Mouse (Mus musculus) right cerebral cortex, postnatal 36 days (tissue): Measurements from ENCODE around the gene Sox6.

Source experiments
- DNase-seq, 2 experiments: peaks; one replicate each; pipeline ENCODE4 v3.0.0; 2022; ENCODE audit warnings: low spot score in 2 of 2, mixed read lengths in 1 of 2

The Sox6 gene

GRCm38 (mm10) chr7:115489608-115490007 lies 549.0 kb downstream of the Sox6 start:
- no peak for DNase-seq

- DNase-seq, result no peak
These were observed 552.2 kb downstream of the Sox6 start for GRCm38 (mm10) chr7:115486431-115486830.

DNA sequence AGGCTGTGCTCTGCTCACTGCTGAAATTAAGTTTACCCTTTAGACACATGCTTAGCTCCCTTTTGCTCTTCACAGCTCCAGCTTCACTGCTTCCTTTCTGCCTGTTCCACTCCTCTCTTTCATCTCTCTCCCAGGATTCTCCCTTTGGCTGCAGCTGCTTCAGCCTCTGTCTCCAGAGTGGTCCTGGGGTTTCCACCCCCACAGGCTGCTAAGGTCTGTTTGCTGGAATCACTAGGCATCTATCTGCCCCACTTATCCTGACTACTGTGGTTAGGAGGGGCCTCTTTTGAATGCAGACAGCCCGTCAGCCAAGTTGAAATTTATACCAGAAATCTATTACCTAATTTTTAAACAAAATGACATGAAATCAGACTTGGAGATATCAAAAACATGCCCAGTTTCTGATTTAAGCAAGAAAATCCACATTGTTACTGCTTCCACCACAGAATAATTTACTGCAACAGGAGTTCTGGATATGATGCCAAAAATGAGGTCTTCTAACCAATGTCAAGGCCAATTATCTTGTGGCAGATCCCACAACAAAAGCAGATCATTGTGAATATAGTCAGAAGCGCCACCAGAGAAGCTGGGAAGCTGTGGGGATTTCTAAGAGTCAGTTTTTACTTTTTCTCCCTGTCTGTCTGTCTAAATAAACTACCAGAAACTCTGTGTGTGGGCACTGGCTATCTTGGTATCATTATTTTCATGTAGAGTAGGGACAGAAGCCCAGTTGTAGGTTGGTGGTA lies 552.8 kb downstream of the Sox6 start:
- no peak for DNase-seq

GRCm38 (mm10) chr7:115477763-115478162 lies 560.8 kb downstream of the Sox6 start:
- DNase-seq, result no peak

DNA sequence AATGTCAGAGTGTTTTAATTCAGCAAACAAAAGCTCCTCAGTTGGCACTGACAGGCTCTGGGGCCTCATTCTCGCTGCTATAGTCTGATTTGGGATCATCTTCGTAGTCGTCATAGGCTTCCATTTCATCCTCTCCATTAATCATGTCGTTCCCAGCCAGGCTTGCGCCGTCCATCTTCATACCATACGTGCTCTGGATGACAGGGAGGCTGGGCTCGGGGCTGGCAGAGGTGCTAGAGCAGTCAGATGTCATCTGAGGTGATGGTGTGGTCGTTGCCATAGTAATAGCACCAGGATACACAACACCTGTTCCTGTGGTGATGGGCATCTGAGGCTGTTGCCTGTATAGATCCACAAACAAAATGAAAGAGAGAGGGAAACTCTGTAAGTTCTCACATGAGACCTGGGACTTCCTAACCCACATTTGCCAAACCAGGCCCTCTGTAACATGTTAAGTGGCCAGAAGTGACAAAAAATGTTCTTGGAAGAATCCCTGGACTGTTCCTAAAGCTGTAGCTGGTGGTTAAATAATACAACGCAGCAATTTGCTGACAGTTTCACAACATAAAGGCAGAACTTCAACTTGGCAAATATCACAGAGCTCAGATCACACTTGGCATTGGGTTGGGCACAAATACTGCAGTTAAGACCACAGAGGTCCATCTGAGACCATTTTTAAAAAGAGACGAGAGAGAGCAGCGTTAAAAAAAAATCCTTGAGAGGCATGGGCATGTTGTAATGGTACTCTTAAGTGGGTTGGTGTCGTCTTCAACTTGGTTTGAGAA lies 561.5 kb downstream of the Sox6 start:
- no peak for DNase-seq

GRCm38 (mm10) chr7:115475176-115475575 lies 563.4 kb downstream of the Sox6 start:
- no peak for DNase-seq

DNA sequence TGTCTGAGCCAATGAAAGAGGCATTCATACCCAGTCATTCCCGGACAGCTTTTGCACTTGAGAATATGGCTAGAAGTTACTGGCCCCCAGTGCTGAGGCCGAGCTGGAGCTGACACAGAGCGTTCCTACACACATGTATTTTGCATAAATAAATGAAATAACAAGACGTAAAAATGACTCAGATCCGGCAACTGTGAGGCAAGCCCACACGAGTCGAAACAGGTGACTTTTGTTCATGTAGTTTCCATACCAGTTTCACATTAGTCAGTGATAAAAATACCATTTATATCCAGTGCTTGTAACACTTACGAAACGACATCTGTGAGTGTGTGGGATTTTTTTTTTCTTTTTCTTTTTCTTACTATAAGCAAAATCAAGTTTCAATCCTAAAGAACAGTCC lies 564.5 kb downstream of the Sox6 start:
- DNase-seq, result peak; percentile 14 to 18

GRCm38 (mm10) chr7:115472850-115473249 lies 565.7 kb downstream of the Sox6 start:
- DNase-seq, result no peak

DNA sequence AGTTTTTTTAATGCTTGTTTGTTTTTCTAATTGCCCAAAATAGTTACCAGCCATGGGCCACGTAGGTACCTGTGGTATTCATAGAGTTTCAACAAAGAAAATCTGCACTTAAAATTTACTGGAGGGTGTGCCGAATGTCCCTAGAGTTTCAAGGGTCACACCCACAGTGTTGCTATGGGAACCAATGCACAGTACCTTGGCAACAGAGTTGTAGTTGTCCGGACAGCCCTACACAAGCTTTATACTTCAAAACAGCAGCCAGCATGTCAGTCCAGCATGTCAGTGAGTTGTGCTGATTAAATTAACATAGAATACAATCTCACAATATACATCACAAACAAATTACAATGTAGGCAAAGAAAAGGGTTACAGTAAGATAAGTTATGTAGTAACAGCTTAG lies 567.1 kb downstream of the Sox6 start:
- DNase-seq, result no peak

GRCm38 (mm10) chr7:115466811-115467210 lies 571.8 kb downstream of the Sox6 start:
- no peak for DNase-seq

GRCm38 (mm10) chr7:115463367-115463766 lies 575.2 kb downstream of the Sox6 start:
- no peak for DNase-seq

DNA sequence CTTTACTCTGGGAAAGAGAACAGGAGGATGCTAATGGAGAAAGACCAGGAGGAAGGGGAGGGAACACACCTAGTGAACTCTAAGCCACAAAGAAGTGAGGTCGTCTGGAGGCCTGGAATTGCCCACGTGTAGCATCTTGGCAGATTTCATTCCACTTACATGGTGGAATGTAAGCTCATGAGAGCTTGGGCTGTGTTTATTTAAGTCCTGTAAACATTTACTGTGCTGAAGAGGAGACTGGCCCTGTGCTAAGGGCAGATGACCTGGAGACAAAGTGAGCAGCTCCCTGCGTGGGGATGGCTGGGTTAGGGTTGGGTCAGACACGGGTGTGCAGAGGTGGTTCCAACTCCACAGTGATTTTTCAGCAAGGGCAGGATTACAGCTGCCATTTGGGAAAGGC lies 576.3 kb downstream of the Sox6 start:
- no peak for DNase-seq

- no peak for DNase-seq
These were observed 583.6 kb downstream of the Sox6 start for GRCm38 (mm10) chr7:115454988-115455387.

DNA sequence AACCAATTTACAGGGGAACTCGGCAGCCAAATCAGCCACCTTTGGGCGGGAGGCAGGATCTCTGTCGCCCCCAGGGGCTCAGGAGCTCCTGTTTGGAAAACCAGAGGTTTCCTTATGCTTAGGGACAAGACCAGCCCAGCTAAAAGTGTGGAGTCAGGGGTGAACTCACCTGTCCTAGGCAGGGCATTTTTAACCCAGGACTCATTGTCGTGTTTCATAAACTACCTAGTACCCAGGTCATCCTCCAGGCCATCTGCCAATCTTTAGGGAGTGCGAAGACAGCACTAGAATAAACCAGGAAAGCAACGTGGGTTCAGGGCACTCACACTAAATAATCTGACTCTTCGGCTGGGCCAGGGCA lies 584.9 kb downstream of the Sox6 start:
- no peak for DNase-seq

GRCm38 (mm10) chr7:115453042-115453712 lies 585.4 kb downstream of the Sox6 start:
- DNase-seq, result no peak

DNA sequence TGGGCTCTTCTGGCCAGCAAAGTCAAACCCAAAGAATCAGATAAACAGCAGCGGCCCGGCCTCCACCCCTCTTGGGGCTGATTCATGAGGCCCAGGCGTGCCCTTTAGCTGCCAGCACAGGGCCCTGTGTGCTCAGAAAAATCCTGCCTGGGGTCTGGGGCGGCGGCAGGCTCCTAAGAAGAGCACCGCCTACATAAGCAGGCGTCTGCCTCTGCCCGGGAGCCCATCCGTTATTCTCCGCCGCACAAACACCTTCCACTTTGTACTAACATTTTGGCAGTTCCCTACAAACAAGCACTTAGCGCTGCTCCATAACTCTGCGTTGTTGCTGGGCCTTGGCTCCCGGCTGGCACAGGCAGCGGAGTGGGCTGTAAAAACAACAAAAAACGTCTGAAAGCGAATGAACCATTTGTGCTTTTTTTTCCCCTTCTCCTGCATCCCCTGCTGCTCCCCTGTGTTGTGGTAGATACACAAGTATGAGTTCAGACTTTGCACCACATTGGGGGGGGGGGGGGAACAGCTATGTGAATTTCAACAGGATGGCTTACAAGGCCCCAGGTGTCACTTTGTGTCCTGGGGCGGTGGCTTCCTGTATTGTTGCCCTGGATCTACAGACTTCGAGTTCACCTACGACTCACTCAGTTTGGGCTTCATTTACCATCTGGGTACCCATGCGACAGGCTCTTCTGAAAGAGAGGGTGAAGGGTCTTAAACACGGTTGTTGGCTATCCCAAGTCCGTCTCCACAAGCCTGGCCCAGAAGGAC lies 588.0 kb downstream of the Sox6 start:
- DNase-seq, result no peak

- DNase-seq, result no peak
These were observed 590.1 kb downstream of the Sox6 start for GRCm38 (mm10) chr7:115448403-115449025.

GRCm38 (mm10) chr7:115447091-115447490 lies 591.5 kb downstream of the Sox6 start:
- DNase-seq, result peak in 1 of 2 experiments; percentile 37

DNA sequence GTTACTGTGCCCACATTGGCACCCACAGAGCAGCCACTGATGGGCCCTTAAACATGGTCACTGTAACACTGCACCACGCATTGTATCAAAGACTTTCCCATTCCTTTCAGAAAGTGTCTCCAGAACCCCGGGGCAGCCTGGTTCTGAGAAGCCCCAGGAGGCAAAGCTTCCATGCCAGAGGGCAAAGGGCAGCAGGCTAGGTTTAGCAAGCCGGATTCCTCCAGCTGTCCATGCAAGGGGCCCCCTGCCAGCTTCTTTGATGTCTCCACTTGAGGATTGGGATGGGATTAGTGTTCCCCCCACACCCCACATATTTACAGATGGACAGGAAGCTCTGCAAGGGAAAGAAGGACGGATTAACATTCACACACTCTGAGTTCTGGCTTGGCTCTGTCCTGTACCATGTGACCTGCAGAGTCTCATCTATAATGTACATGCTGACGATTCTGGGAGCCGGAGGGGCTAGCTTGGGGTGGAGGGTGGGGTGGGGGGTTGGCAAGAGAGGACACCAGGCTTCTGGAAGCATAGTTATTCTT lies 592.0 kb downstream of the Sox6 start:
- no peak for DNase-seq

DNA sequence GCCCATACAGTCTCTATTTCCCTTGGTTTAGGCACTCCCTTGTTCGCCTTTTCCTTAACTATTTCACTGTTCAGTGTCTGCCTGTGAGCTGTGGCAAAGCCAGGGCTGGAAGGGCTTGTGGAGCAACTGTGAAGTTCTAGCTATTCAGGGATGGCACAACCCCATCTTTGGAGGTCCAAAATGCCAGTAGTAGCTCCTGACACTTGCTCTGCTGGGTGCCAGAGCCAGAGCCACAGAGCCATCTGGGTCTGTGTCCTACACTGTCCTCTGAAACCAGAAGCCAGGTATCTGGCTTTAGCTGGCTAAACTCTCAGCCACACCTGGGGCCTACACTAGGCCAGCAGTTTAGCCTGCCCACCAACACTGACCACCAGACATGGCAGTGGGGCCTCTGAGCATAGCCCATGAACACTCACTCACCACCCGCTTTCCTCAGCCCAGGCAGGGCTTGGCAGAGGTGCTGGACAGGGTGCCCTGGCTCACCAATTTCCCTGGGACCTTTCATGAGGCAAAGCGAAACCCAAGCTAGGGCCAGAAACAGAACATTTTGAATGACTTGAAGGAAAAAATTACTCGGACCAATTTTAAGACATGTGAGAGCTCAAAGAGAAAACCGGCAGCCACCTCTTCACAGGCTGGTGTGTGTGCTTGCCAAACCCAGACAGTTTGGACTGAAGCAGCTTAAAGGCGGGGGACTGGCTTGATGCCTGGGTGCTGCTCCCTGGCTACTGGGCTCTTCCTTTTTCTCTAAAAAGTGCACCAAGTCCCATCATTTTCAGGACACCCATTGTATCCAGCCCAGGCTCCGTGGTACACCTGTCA lies 612.2 kb downstream of the Sox6 start:
- peak; percentile 14 to 59 for DNase-seq
